Mouse (Mus musculus) MEL (cell line): ENCODE results near the gene Ccdc116. TPM values are rescaled to one million over a fixed set of nuclear protein-coding genes. Genes with fewer than 3 reads are reported as not detected.

Experiments used
- DNase-seq: peaks from one replicate; pipeline ENCODE4 v3.0.0; 2011; ENCODE audit warnings: low read depth, low spot score
- H3K27ac ChIP-seq: 2 replicates; pipeline ENCODE4 v1.5.1; 2012; ENCODE audit warnings: low read depth, mild to moderate bottlenecking, control low read depth, low read length, moderate library complexity; ENCODE audit not compliant: control insufficient read depth
- H3K27me3 ChIP-seq, 2 experiments: fragments of 150-350 bp in 1 of 2; sonication (generic) in 1 of 2; 2 replicates each; pipeline ENCODE4 v1.6.1; 2012; ENCODE audit warnings: low read length in 2 of 2, mild to moderate bottlenecking in 2 of 2, improper control_type of control experiment in 1 of 2, moderate library complexity in 1 of 2; ENCODE audit not compliant: insufficient read depth in 2 of 2, control insufficient read depth in 1 of 2
- H3K36me3 ChIP-seq, 2 experiments: 2 replicates each; pipeline ENCODE4 v1.6.1; 2012 to 2014; ENCODE audit warnings: low read length in 2 of 2, improper control_type of control experiment in 1 of 2, inconsistent platforms in 1 of 2, mild to moderate bottlenecking in 1 of 2; ENCODE audit not compliant: insufficient read depth in 2 of 2, control insufficient read depth in 1 of 2
- H3K4me1 ChIP-seq, 2 experiments: fragments of 150-350 bp in 1 of 2; sonication (generic) in 1 of 2; 2 replicates each; pipeline ENCODE4 v1.6.1; 2012; ENCODE audit warnings: low read length in 2 of 2, improper control_type of control experiment in 1 of 2, mild to moderate bottlenecking in 1 of 2; ENCODE audit not compliant: insufficient read depth in 2 of 2, control insufficient read depth in 1 of 2
- H3K4me3 ChIP-seq, 2 experiments: fragments of 150-350 bp in 1 of 2; sonication (generic) in 1 of 2; 2 replicates each; pipeline ENCODE4 v1.5.1; 2012; ENCODE audit warnings: low read depth in 2 of 2, low read length in 2 of 2, mild to moderate bottlenecking in 2 of 2, moderate library complexity in 2 of 2, control low read depth in 1 of 2, improper control_type of control experiment in 1 of 2; ENCODE audit not compliant: control insufficient read depth in 1 of 2, insufficient read depth in 1 of 2
- H3K79me2 ChIP-seq: 2 replicates; pipeline ENCODE4 v1.6.1; 2012; ENCODE audit warnings: mild to moderate bottlenecking, low read length, moderate library complexity; ENCODE audit not compliant: control insufficient read depth, poor library complexity, insufficient read depth
- H3K9ac ChIP-seq: 2 replicates; pipeline ENCODE4 v1.6.1; 2012; ENCODE audit warnings: low read depth, mild to moderate bottlenecking, control low read depth, low read length, moderate library complexity; ENCODE audit not compliant: control insufficient read depth, poor library complexity, severe bottlenecking
- H3K9me3 ChIP-seq: fragments of 150-350 bp; sonication (generic); replicated peaks from 2 replicates; pipeline ENCODE4 v1.6.1; 2012; ENCODE audit warnings: mild to moderate bottlenecking, low read length, improper control_type of control experiment, moderate library complexity; ENCODE audit not compliant: insufficient read depth
- BHLHE40 ChIP-seq: IDR thresholded peaks from 2 replicates; pipeline ENCODE4 v1.6.1; 2012; ENCODE audit warnings: low read depth, mild to moderate bottlenecking, inconsistent platforms, low read length, improper control_type of control experiment, borderline replicate concordance
- CHD1 ChIP-seq: IDR thresholded peaks from 2 replicates; pipeline ENCODE4 v1.6.1; 2012; ENCODE audit warnings: low read depth, mild to moderate bottlenecking, inconsistent platforms, low read length, improper control_type of control experiment
- CHD2 ChIP-seq: IDR thresholded peaks from 2 replicates; pipeline ENCODE4 v1.6.1; 2011; ENCODE audit warnings: low read length, improper control_type of control experiment
- CTCF ChIP-seq, 3 experiments: IDR thresholded peaks in 2 of 3; conservative IDR thresholded peaks in 1 of 3; 2 replicates each; pipeline ENCODE4 v1.5.1; 2011 to 2012; ENCODE audit warnings: low read length in 3 of 3, low read depth in 2 of 3, mild to moderate bottlenecking in 2 of 3, improper control_type of control experiment in 1 of 3, inconsistent platforms in 1 of 3, mixed read lengths in 1 of 3, moderate library complexity in 1 of 3; ENCODE audit not compliant: control insufficient read depth in 1 of 3, insufficient read depth in 1 of 3, poor library complexity in 1 of 3, severe bottlenecking in 1 of 3
- E2F4 ChIP-seq: IDR thresholded peaks from 2 replicates; pipeline ENCODE4 v1.6.1; 2011; ENCODE audit warnings: low read depth, low read length, improper control_type of control experiment, borderline replicate concordance
- ELF1 ChIP-seq: IDR thresholded peaks from 2 replicates; pipeline ENCODE4 v1.6.1; 2014; ENCODE audit warnings: low read depth, mild to moderate bottlenecking, inconsistent platforms, low read length, improper control_type of control experiment, moderate library complexity
- ETS1 ChIP-seq: IDR thresholded peaks from 2 replicates; pipeline ENCODE4 v1.6.1; 2012; ENCODE audit warnings: low read depth, mild to moderate bottlenecking, inconsistent platforms, low read length, improper control_type of control experiment, moderate library complexity
- GABPA ChIP-seq: IDR thresholded peaks from 2 replicates; pipeline ENCODE4 v1.6.1; 2012; ENCODE audit warnings: low read depth, mild to moderate bottlenecking, inconsistent platforms, low read length, improper control_type of control experiment, moderate library complexity
- HCFC1 ChIP-seq: IDR thresholded peaks from 2 replicates; pipeline ENCODE4 v1.6.1; 2012; ENCODE audit warnings: low read depth, mild to moderate bottlenecking, inconsistent platforms, low read length, improper control_type of control experiment, moderate library complexity
- JUND ChIP-seq: IDR thresholded peaks from 2 replicates; pipeline ENCODE4 v1.6.1; 2011; ENCODE audit warnings: low read depth, mild to moderate bottlenecking, improper control_type of control experiment, low read length
- KAT2A ChIP-seq: conservative IDR thresholded peaks from 2 replicates; pipeline ENCODE4 v1.6.1; 2012; ENCODE audit warnings: low read depth, low read length, improper control_type of control experiment, inconsistent platforms
- MAFK ChIP-seq: IDR thresholded peaks from 2 replicates; pipeline ENCODE4 v1.6.1; 2011; ENCODE audit warnings: low read depth, mild to moderate bottlenecking, low read length, improper control_type of control experiment, borderline replicate concordance
- MAX ChIP-seq: IDR thresholded peaks from 2 replicates; pipeline ENCODE4 v1.6.1; 2011; ENCODE audit warnings: low read length, improper control_type of control experiment
- MAZ ChIP-seq: IDR thresholded peaks from 2 replicates; pipeline ENCODE4 v1.6.1; 2012; ENCODE audit warnings: low read depth, mild to moderate bottlenecking, inconsistent platforms, low read length, improper control_type of control experiment
- MEF2A ChIP-seq: IDR thresholded peaks from 2 replicates; pipeline ENCODE4 v1.6.1; 2014; ENCODE audit warnings: low read depth, mild to moderate bottlenecking, inconsistent platforms, low read length, improper control_type of control experiment; ENCODE audit not compliant: poor library complexity, insufficient replicate concordance, severe bottlenecking; ENCODE audit errors: extremely low read depth
- MXI1 ChIP-seq: IDR thresholded peaks from 2 replicates; pipeline ENCODE4 v1.6.1; 2011; ENCODE audit warnings: mild to moderate bottlenecking, low read depth, low read length, improper control_type of control experiment
- MYB ChIP-seq: IDR thresholded peaks from 2 replicates; pipeline ENCODE4 v1.6.1; 2011; ENCODE audit warnings: mild to moderate bottlenecking, low read depth, low read length, improper control_type of control experiment
- MYC ChIP-seq: IDR thresholded peaks from 2 replicates; pipeline ENCODE4 v1.6.1; 2011; ENCODE audit warnings: low read depth, mild to moderate bottlenecking, low read length, improper control_type of control experiment, moderate library complexity
- NELFE ChIP-seq: IDR thresholded peaks from 2 replicates; pipeline ENCODE4 v1.6.1; 2011; ENCODE audit warnings: low read depth, low read length, improper control_type of control experiment
- NRF1 ChIP-seq: IDR thresholded peaks from 2 replicates; pipeline ENCODE4 v1.6.1; 2014; ENCODE audit warnings: low read depth, mild to moderate bottlenecking, inconsistent platforms, low read length, improper control_type of control experiment, moderate library complexity; ENCODE audit not compliant: poor library complexity, insufficient read depth, severe bottlenecking
- POLR2A ChIP-seq, 2 experiments: IDR thresholded peaks; 2 replicates each; pipeline ENCODE4 v1.6.1; 2011 to 2012; ENCODE audit warnings: low read length in 2 of 2, mild to moderate bottlenecking in 2 of 2, control low read depth in 1 of 2, improper control_type of control experiment in 1 of 2, low read depth in 1 of 2, moderate library complexity in 1 of 2; ENCODE audit not compliant: control insufficient read depth in 1 of 2, insufficient read depth in 1 of 2, poor library complexity in 1 of 2
- POLR2AphosphoS2 ChIP-seq: IDR thresholded peaks from 2 replicates; pipeline ENCODE4 v1.6.1; 2011; ENCODE audit warnings: low read length, improper control_type of control experiment
- POLR2AphosphoS5 ChIP-seq: IDR thresholded peaks from 2 replicates; pipeline ENCODE4 v1.6.1; 2012; ENCODE audit warnings: low read depth, borderline replicate concordance, mild to moderate bottlenecking, inconsistent platforms, low read length, moderate library complexity, mixed read lengths
- SIN3A ChIP-seq: IDR thresholded peaks from 2 replicates; pipeline ENCODE4 v1.6.1; 2012; ENCODE audit warnings: low read length, improper control_type of control experiment, inconsistent platforms
- SMC3 ChIP-seq: IDR thresholded peaks from 2 replicates; pipeline ENCODE4 v1.6.1; 2011; ENCODE audit warnings: low read depth, low read length, improper control_type of control experiment
- TAL1 ChIP-seq: IDR thresholded peaks from 2 replicates; pipeline ENCODE4 v1.6.1; 2012; ENCODE audit warnings: mild to moderate bottlenecking, inconsistent platforms, low read length, moderate library complexity, mixed read lengths
- TCF12 ChIP-seq: IDR thresholded peaks from 2 replicates; pipeline ENCODE4 v1.6.1; 2014; ENCODE audit warnings: low read depth, mild to moderate bottlenecking, inconsistent platforms, low read length, improper control_type of control experiment, moderate library complexity
- UBTF ChIP-seq: IDR thresholded peaks from 2 replicates; pipeline ENCODE4 v1.6.1; 2012; ENCODE audit warnings: low read depth, mild to moderate bottlenecking, inconsistent platforms, low read length, improper control_type of control experiment, moderate library complexity, borderline replicate concordance; ENCODE audit not compliant: insufficient read depth
- USF1 ChIP-seq: IDR thresholded peaks from 2 replicates; pipeline ENCODE4 v1.6.1; 2014; ENCODE audit warnings: low read depth, mild to moderate bottlenecking, inconsistent platforms, low read length, improper control_type of control experiment, moderate library complexity
- USF2 ChIP-seq, 2 experiments: IDR thresholded peaks; 2 replicates each; pipeline ENCODE4 v1.6.1; 2011 to 2012; ENCODE audit warnings: improper control_type of control experiment in 2 of 2, low read length in 2 of 2, borderline replicate concordance in 1 of 2, inconsistent platforms in 1 of 2, low read depth in 1 of 2, mild to moderate bottlenecking in 1 of 2; ENCODE audit not compliant: insufficient read depth in 1 of 2
- ZKSCAN1 ChIP-seq: IDR thresholded peaks from 2 replicates; pipeline ENCODE4 v1.6.1; 2012; ENCODE audit warnings: low read depth, mild to moderate bottlenecking, inconsistent platforms, low read length, improper control_type of control experiment, moderate library complexity
- ZMIZ1 ChIP-seq: IDR thresholded peaks from 2 replicates; pipeline ENCODE4 v1.6.1; 2012; ENCODE audit warnings: low read depth, mild to moderate bottlenecking, inconsistent platforms, low read length, improper control_type of control experiment, moderate library complexity
- ZNF384 ChIP-seq: IDR thresholded peaks from 2 replicates; pipeline ENCODE4 v1.6.1; 2012; ENCODE audit warnings: low read depth, mild to moderate bottlenecking, inconsistent platforms, low read length, improper control_type of control experiment
- polyA plus RNA-seq, 2 experiments: library from polyadenylated mRNA; stranded (reverse) in 1 of 2; unstranded in 1 of 2; fragments of >175 nt in 1 of 2; fragments of >200 nt in 1 of 2; gene quantifications; 2 replicates each; pipeline versions ENCODE4 v1.2.1 to v1.2.4; 2012; ENCODE audit warnings: low replicate concordance in 2 of 2, low read depth in 1 of 2; ENCODE audit not compliant: insufficient read length in 2 of 2, insufficient read depth in 1 of 2, missing spikeins in 1 of 2
- total RNA-seq: library from RNA; depleted of rRNA; stranded (reverse); fragments of 300-350 nt; gene quantifications from 2 replicates; pipeline ENCODE4 v1.2.3, GENCODE M21; 2012

The Ccdc116 gene
- total and polyA plus RNA-seq, 3 experiments, result 4.9 to 7.9 TPM; not detected in 1

DNA sequence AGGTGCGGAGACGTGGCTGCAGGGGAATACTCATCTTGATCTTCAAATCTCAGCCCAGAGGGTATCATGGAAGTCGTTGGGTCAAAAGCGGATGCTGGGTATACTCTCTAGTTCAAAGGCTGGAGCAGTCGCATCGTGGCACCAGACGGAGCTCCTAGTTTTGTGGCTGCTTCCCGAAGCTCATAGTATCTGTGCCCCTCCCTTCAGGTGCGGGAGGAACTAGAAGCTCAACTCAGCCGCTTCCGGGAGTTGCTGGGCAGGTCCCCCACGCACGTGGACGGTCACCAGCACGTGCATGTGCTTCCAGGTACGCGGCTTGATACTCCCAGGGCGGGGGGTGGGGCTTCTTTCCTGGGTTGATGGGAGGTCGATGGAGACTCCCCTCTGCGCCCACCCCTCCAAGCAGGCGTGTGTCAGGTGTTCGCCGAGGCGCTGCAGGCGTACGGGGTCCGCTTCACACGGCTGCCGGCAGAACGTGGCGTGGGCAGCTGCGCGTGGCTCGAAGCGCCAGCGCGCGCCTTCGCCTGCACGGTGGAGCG is 431 bp upstream of the Ccdc116 start:
- no peak for TF ChIP-seq MYB
- TF ChIP-seq ELF1, result peak; percentile 77; the same call in 1 of the 2 replicates
- TF ChIP-seq MAFK, result no peak
- TF ChIP-seq MAZ, result peak; percentile 75; the same call in 1 of the 2 replicates
- TF ChIP-seq BHLHE40, result peak; percentile 91
- no peak for TF ChIP-seq USF2 (IDR thresholded peaks at IDR 0.05; ENCODE audit: borderline replicate concordance in 1 of 2, insufficient read depth in 1 of 2, low read depth in 1 of 2, low read length in 2 of 2)
- peak; percentile 99 for TF ChIP-seq MAX
- no peak for TF ChIP-seq POLR2AphosphoS5
- TF ChIP-seq POLR2AphosphoS2, result no peak; the same call in 1 of the 2 replicates
- peak; percentile 46; the same call in 1 of the 2 replicates for TF ChIP-seq SIN3A
- TF ChIP-seq JUND, result no peak
- no peak for TF ChIP-seq ETS1
- no peak; the same call in 1 of the 2 replicates for TF ChIP-seq NRF1
- no peak for TF ChIP-seq ZKSCAN1
- TF ChIP-seq GABPA, result no peak
- TF ChIP-seq ZMIZ1, result no peak
- no peak for TF ChIP-seq SMC3
- peak; percentile 96 for TF ChIP-seq MXI1
- TF ChIP-seq POLR2A (IDR thresholded peaks at IDR 0.05; ENCODE audit: control insufficient read depth in 1 of 2, insufficient read depth in 1 of 2, low read depth in 1 of 2, low read length in 2 of 2, poor library complexity in 1 of 2), result peak in 1 of 2 experiments; percentile 41; a peak in 1 of 4 replicates
- TF ChIP-seq TCF12, result no peak
- no peak for TF ChIP-seq TAL1
- no peak for TF ChIP-seq CTCF (IDR thresholded peaks at IDR 0.05 in 2 of 3, conservative IDR thresholded peaks at IDR 0.05 in 1 of 3; ENCODE audit: control insufficient read depth in 1 of 3, insufficient read depth in 1 of 3, low read depth in 2 of 3, low read length in 3 of 3, poor library complexity in 1 of 3, severe bottlenecking in 1 of 3)
- TF ChIP-seq HCFC1, result peak; percentile 52; the same call in 1 of the 2 replicates
- TF ChIP-seq E2F4, result no peak
- peak; percentile 20; the same call in 1 of the 2 replicates for TF ChIP-seq USF1
- no peak for TF ChIP-seq ZNF384
- no peak for TF ChIP-seq CHD2
- TF ChIP-seq MYC, result peak; percentile 99
- TF ChIP-seq NELFE, result peak; percentile 12; the same call in 1 of the 2 replicates
- TF ChIP-seq CHD1, result no peak
- no peak for TF ChIP-seq UBTF
- TF ChIP-seq MEF2A, result no peak
- TF ChIP-seq KAT2A, result no peak
- TF ChIP-seq, all 39 proteins: peak for 11
- peak overlapping the region; percentile 68 to 69 for H3K4me3 ChIP-seq
- peaks cover 18% of the 10 kb centered on the region for H3K79me2 ChIP-seq
- H3K4me1 ChIP-seq, result peaks cover 2 to 8% of the 10 kb centered on the region in 2 experiments; a peak in 3 of 4 replicates
- no peaks in the 10 kb centered on the region for H3K27me3 ChIP-seq
- H3K9ac ChIP-seq, result peak overlapping the region; percentile 67
- peaks cover 0 to 9% of the 10 kb centered on the region in 2 experiments; a peak in 2 of 4 replicates for H3K36me3 ChIP-seq
- H3K27ac ChIP-seq, result peak overlapping the region; percentile 46
- peak; percentile 82 for DNase-seq
- no peaks in the 10 kb centered on the region for H3K9me3 ChIP-seq
